Mouse (Mus musculus): Measurements from ENCODE around the gene Prss56. TPM values are rescaled to one million over a fixed set of nuclear protein-coding genes. Genes with fewer than 3 reads are reported as not detected.

Gene Prss56
- total RNA-seq (2012; rRNA removed), result not detected in 2 replicates
- not detected in 2 replicates for total RNA-seq (2014; rRNA removed)
- polyA plus RNA-seq (2012; ENCODE audit: insufficient read length, low read depth), result not detected in 2 replicates

- no peak for TF ChIP-seq CTCF (conservative IDR thresholded peaks at IDR 0.05 in 1 of 2, IDR thresholded peaks at IDR 0.05 in 1 of 2; ENCODE audit: low read depth in 2 of 2, low read length in 2 of 2)
- no peak within 1 kb of the TSS for H3K4me3 ChIP-seq (replicated peaks in 1 of 3; ENCODE audit: low read depth in 2 of 3, low read length in 2 of 3, poor library complexity in 1 of 3)
- no peaks in the 10 kb centered on the region for H3K9me3 ChIP-seq (replicated peaks; ENCODE audit: low read length)
- H3K27ac ChIP-seq (ENCODE audit: insufficient read depth, low read depth), result no peak within 1 kb of the TSS
- H3K4me2 ChIP-seq (ENCODE audit: insufficient read depth, low read depth, poor library complexity, severe bottlenecking), result no peak within 1 kb of the TSS
- H3K27me3 ChIP-seq (replicated peaks), result peaks cover 50% of the 10 kb centered on the region
- no peaks in the 10 kb centered on the region for H3K79me2 ChIP-seq (replicated peaks; ENCODE audit: control insufficient read depth, extremely low read depth, insufficient read depth, poor library complexity, severe bottlenecking)
- H3K9ac ChIP-seq (ENCODE audit: insufficient read depth, low read depth), result no peak within 1 kb of the TSS
- no peak for DNase-seq (ENCODE audit: extremely low read depth)
- in situ Hi-C loops (cut with MboI; ENCODE audit: low pct_ligation_motif_present, low pct_unique_long_range_greater_than_20kb, low sequenced_read_pairs), result loop anchor here (10.0 kb wide), 1 partner anchor 518 kb away; no protein-coding TSS in a partner anchor
- H3K36me3 ChIP-seq (replicated peaks in 1 of 2; ENCODE audit: control insufficient read depth in 1 of 2, insufficient read depth in 1 of 2, low read length in 1 of 2), result no peaks in the 10 kb centered on the region
- dilution Hi-C loops (cut with MboI; ENCODE audit: extremely low pct_ligation_motif_present, extremely low pct_unique_long_range_greater_than_20kb, low sequenced_read_pairs), result no loop called here
- H3K4me1 ChIP-seq (ENCODE audit: control insufficient read depth in 1 of 2, insufficient read depth in 2 of 2), result peaks cover 0 to 15% of the 10 kb centered on the region in 2 experiments; a peak in 3 of 4 replicates
Observed at GRCm38 (mm10) chr1:87183013-87183412, at the start of gene Prss56. Gene Prss56 (plus strand): TSS chr1:87183313.

- H3K4me3 ChIP-seq (replicated peaks in 1 of 3; ENCODE audit: low read depth in 2 of 3, low read length in 2 of 3, poor library complexity in 1 of 3), result no peak overlapping the region
- TF ChIP-seq TBP (conservative IDR thresholded peaks at IDR 0.05; ENCODE audit: low read depth, low read length) (no peak), JUND (conservative IDR thresholded peaks at IDR 0.05; ENCODE audit: low read depth, low read length) (no peak), MAZ (IDR thresholded peaks at IDR 0.05; ENCODE audit: low read depth, low read length) (no peak), CHD2 (IDR thresholded peaks at IDR 0.05; ENCODE audit: low read length) (no peak), SIN3A (IDR thresholded peaks at IDR 0.05; ENCODE audit: low read length) (no peak), POLR2AphosphoS2 (IDR thresholded peaks at IDR 0.05; ENCODE audit: low read depth, low read length) (no peak), SMC3 (IDR thresholded peaks at IDR 0.05; ENCODE audit: low read depth, low read length) (no peak), MEF2A (IDR thresholded peaks at IDR 0.05; ENCODE audit: borderline replicate concordance, low read depth, low read length) (no peak), EP300 (IDR thresholded peaks at IDR 0.05; ENCODE audit: low read length) (no peak), ELF1 (IDR thresholded peaks at IDR 0.05; ENCODE audit: low read depth, low read length) (no peak), IRF4 (IDR thresholded peaks at IDR 0.05; ENCODE audit: low read depth, low read length) (no peak), NELFE (IDR thresholded peaks at IDR 0.05; ENCODE audit: low read depth, low read length) (no peak), USF1 (IDR thresholded peaks at IDR 0.05; ENCODE audit: low read depth, low read length) (no peak), CHD1 (IDR thresholded peaks at IDR 0.05; ENCODE audit: low read depth, low read length) (no peak), KAT2A (IDR thresholded peaks at IDR 0.05; ENCODE audit: insufficient replicate concordance, low read length) (no peak), RAD21 (IDR thresholded peaks at IDR 0.05; ENCODE audit: low read depth, low read length) (no peak), USF2 (conservative IDR thresholded peaks at IDR 0.05; ENCODE audit: low read depth, low read length) (no peak), CTCF (conservative IDR thresholded peaks at IDR 0.05 in 1 of 2, IDR thresholded peaks at IDR 0.05 in 1 of 2; ENCODE audit: low read depth in 2 of 2, low read length in 2 of 2) (no peak)
- DNase-seq (ENCODE audit: extremely low read depth), result no peak
- H3K27me3 ChIP-seq (replicated peaks), result peaks cover 18% of the 10 kb centered on the region
- H3K9ac ChIP-seq (ENCODE audit: insufficient read depth, low read depth), result no peak overlapping the region
- H3K36me3 ChIP-seq (replicated peaks in 1 of 2; ENCODE audit: control insufficient read depth in 1 of 2, insufficient read depth in 1 of 2, low read length in 1 of 2), result no peaks in the 10 kb centered on the region
- H3K4me1 ChIP-seq (ENCODE audit: control insufficient read depth in 1 of 2, insufficient read depth in 2 of 2), result peaks cover 3 to 16% of the 10 kb centered on the region in 2 experiments; a peak in 3 of 4 replicates
- no peak overlapping the region for H3K27ac ChIP-seq (ENCODE audit: insufficient read depth, low read depth)
- H3K4me2 ChIP-seq (ENCODE audit: insufficient read depth, low read depth, poor library complexity, severe bottlenecking), result no peak overlapping the region
- H3K9me3 ChIP-seq (replicated peaks; ENCODE audit: low read length), result no peaks in the 10 kb centered on the region
- dilution Hi-C loops (cut with MboI; ENCODE audit: extremely low pct_ligation_motif_present, extremely low pct_unique_long_range_greater_than_20kb, low sequenced_read_pairs) (no loop called here), in situ Hi-C loops (cut with MboI; ENCODE audit: low pct_ligation_motif_present, low pct_unique_long_range_greater_than_20kb, low sequenced_read_pairs) (no loop called here)
- H3K79me2 ChIP-seq (replicated peaks; ENCODE audit: control insufficient read depth, extremely low read depth, insufficient read depth, poor library complexity, severe bottlenecking), result no peaks in the 10 kb centered on the region
Observed at GRCm38 (mm10) chr1:87141550-87141949, 41.6 kb upstream of the Prss56 start.
